Mouse (Mus musculus) forebrain, embryonic 16.5 days (tissue): ENCODE results near the gene Guca2b. TPM values are rescaled to one million over a fixed set of nuclear protein-coding genes. Genes with fewer than 3 reads are reported as not detected.
A peak's percentile ranks its signal among the peaks of the same experiment; 100 is the strongest.

Source experiments
- ATAC-seq: fragments of 200-750 bp; cut with Nextera tagmentation; 2 replicates; pipeline ENCODE4 v1.8.0; 2017; ENCODE audit warnings: mild to moderate bottlenecking, moderate library complexity
- H3K27ac ChIP-seq: fragments of 300-500 bp; sonication (generic); 2 replicates; pipeline ENCODE4 v1.5.1; 2014; ENCODE audit warnings: low read length, control low read depth
- H3K27me3 ChIP-seq: fragments of 300-500 bp; sonication (generic); replicated peaks from 2 replicates; pipeline ENCODE4 v1.6.1; 2014; ENCODE audit warnings: low read length; ENCODE audit not compliant: control insufficient read depth, insufficient read depth
- H3K36me3 ChIP-seq: fragments of 300-500 bp; sonication (generic); 2 replicates; pipeline ENCODE4 v1.6.1; 2014; ENCODE audit not compliant: control insufficient read depth, insufficient read depth
- H3K4me1 ChIP-seq: fragments of 300-500 bp; sonication (generic); replicated peaks from 2 replicates; pipeline ENCODE4 v1.6.1; 2014; ENCODE audit warnings: low read length; ENCODE audit not compliant: control insufficient read depth, insufficient read depth
- H3K4me2 ChIP-seq: fragments of 300-500 bp; sonication (generic); 2 replicates; pipeline ENCODE4 v1.6.1; 2014; ENCODE audit warnings: mild to moderate bottlenecking, low read length, control low read depth
- H3K4me3 ChIP-seq: fragments of 300-500 bp; sonication (generic); replicated peaks from 2 replicates; pipeline ENCODE4 v1.5.1; 2014; ENCODE audit warnings: mild to moderate bottlenecking, low read length, control low read depth
- H3K9ac ChIP-seq: fragments of 300-500 bp; sonication (generic); replicated peaks from 2 replicates; pipeline ENCODE4 v1.6.1; 2014; ENCODE audit warnings: low read depth, low read length, control low read depth
- H3K9me3 ChIP-seq: fragments of 300-500 bp; sonication (generic); 2 replicates; pipeline ENCODE4 v1.6.1; 2016; ENCODE audit warnings: low read length; ENCODE audit not compliant: control insufficient read depth
- WGBS: fragments of 180-500 bp; shearing (Covaris S2); extraction: QIAGEN DNeasy Blood & Tissue Kit; methylation state at CpG from one replicate; pipeline ENCODE4 v1.1.7; 2014; 5-methylcytosine and 5-hydroxymethylcytosine counted together
- polyA plus RNA-seq: library from polyadenylated mRNA; unstranded; fragments of >200 nt; fragmentation: Nextera tagmentation; extraction: Ambion mirVana; gene quantifications from 2 replicates; pipeline ENCODE4 v1.2.1, GENCODE M21; 2015

The Guca2b gene
- polyA plus RNA-seq, 1 experiment from 2014 or later = not detected

- H3K4me2 ChIP-seq = no peak overlapping the region
- no peaks in the 10 kb centered on the region for H3K27me3 ChIP-seq
- 0 out of 2 replicates have a peak, but pooled peaks have one; percentile 3 for ATAC-seq
- WGBS = 79% methylated on average over 6 of the region's 6 CpGs
- H3K4me1 ChIP-seq = peaks cover 21% of the 10 kb centered on the region
- H3K9ac ChIP-seq = peak overlapping the region; percentile 19; the same call in 1 of the 2 replicates
- peak overlapping the region; percentile 85 for H3K27ac ChIP-seq
- no peaks in the 10 kb centered on the region for H3K36me3 ChIP-seq
- no peak overlapping the region for H3K4me3 ChIP-seq
- no peaks in the 10 kb centered on the region for H3K9me3 ChIP-seq
Observed at GRCm38 (mm10) chr4:119670736-119671135, 12.0 kb upstream of the Guca2b start.

GRCm38 (mm10) chr4:119670210-119670555, 11.4 kb upstream of the Guca2b start:
- WGBS = 12% methylated on average over 7 of the region's 7 CpGs
- H3K4me2 ChIP-seq = peak overlapping the region; percentile 9; the same call in 1 of the 2 replicates
- peak; percentile 85 for ATAC-seq

GRCm38 (mm10) chr4:119669356-119670209, 10.8 kb upstream of the Guca2b start:
- Histone ChIP-seq H3K9ac (no peak overlapping the region), H3K4me3 (no peak overlapping the region), H3K27ac (peak overlapping the region; percentile 85), H3K27me3 (no peaks in the 10 kb centered on the region), H3K36me3 (no peaks in the 10 kb centered on the region), H3K4me1 (peaks cover 21% of the 10 kb centered on the region), H3K9me3 (no peaks in the 10 kb centered on the region), H3K4me2 (no peak overlapping the region)
- peak; percentile 79 for ATAC-seq
- 49% methylated on average over 10 of the region's 10 CpGs for WGBS

More at GRCm38 (mm10) chr4:119670210-119670555, 11.4 kb upstream of the Guca2b start:
- Histone ChIP-seq H3K9me3 (no peaks in the 10 kb centered on the region), H3K4me1 (peaks cover 21% of the 10 kb centered on the region), H3K27me3 (no peaks in the 10 kb centered on the region), H3K36me3 (no peaks in the 10 kb centered on the region), H3K9ac (no peak overlapping the region; the same call in 1 of the 2 replicates), H3K27ac (peak overlapping the region; percentile 85), H3K4me3 (no peak overlapping the region)

- Histone ChIP-seq H3K36me3 (no peaks in the 10 kb centered on the region), H3K4me1 (peaks cover 21% of the 10 kb centered on the region), H3K27me3 (no peaks in the 10 kb centered on the region), H3K9ac (no peak overlapping the region), H3K9me3 (no peaks in the 10 kb centered on the region), H3K27ac (no peak overlapping the region; the same call in 1 of the 2 replicates), H3K4me2 (no peak overlapping the region), H3K4me3 (no peak overlapping the region)
- WGBS = 80% methylated on average over 4 of the region's 4 CpGs
- ATAC-seq = no peak
Observed at GRCm38 (mm10) chr4:119668596-119668995, 9.8 kb upstream of the Guca2b start.

GRCm38 (mm10) chr4:119668185-119668584, 9.4 kb upstream of the Guca2b start:
- no peak for ATAC-seq

GRCm38 (mm10) chr4:119667454-119667853, 8.7 kb upstream of the Guca2b start:
- WGBS = 17% methylated on average over 5 of the region's 5 CpGs
- H3K9me3 ChIP-seq = no peaks in the 10 kb centered on the region

More at GRCm38 (mm10) chr4:119668185-119668584, 9.4 kb upstream of the Guca2b start:
- Histone ChIP-seq H3K27me3 (no peaks in the 10 kb centered on the region), H3K4me3 (no peak overlapping the region), H3K4me2 (no peak overlapping the region), H3K4me1 (peaks cover 21% of the 10 kb centered on the region), H3K9ac (no peak overlapping the region), H3K36me3 (no peaks in the 10 kb centered on the region), H3K27ac (no peak overlapping the region), H3K9me3 (no peaks in the 10 kb centered on the region)
- WGBS = 91% methylated on average over 3 of the region's 3 CpGs

GRCm38 (mm10) chr4:119666116-119666515, 7.4 kb upstream of the Guca2b start:
- Histone ChIP-seq H3K36me3 (no peaks in the 10 kb centered on the region), H3K4me3 (no peak overlapping the region), H3K9me3 (no peaks in the 10 kb centered on the region), H3K9ac (no peak overlapping the region), H3K27me3 (no peaks in the 10 kb centered on the region), H3K27ac (no peak overlapping the region), H3K4me2 (no peak overlapping the region), H3K4me1 (peaks cover 21% of the 10 kb centered on the region)
- 31% methylated on average over 8 of the region's 8 CpGs for WGBS
- no peak for ATAC-seq

More at GRCm38 (mm10) chr4:119667454-119667853, 8.7 kb upstream of the Guca2b start:
- Histone ChIP-seq H3K36me3 (no peaks in the 10 kb centered on the region), H3K9ac (no peak overlapping the region), H3K27ac (no peak overlapping the region), H3K4me3 (no peak overlapping the region), H3K4me2 (no peak overlapping the region), H3K27me3 (no peaks in the 10 kb centered on the region), H3K4me1 (peaks cover 21% of the 10 kb centered on the region)
- no peak for ATAC-seq

GRCm38 (mm10) chr4:119665166-119665565, 6.4 kb upstream of the Guca2b start:
- no peak for ATAC-seq
- Histone ChIP-seq H3K4me1 (peaks cover 13% of the 10 kb centered on the region), H3K27ac (no peak overlapping the region), H3K27me3 (no peaks in the 10 kb centered on the region), H3K9ac (no peak overlapping the region), H3K4me2 (no peak overlapping the region), H3K4me3 (no peak overlapping the region), H3K36me3 (no peaks in the 10 kb centered on the region), H3K9me3 (no peaks in the 10 kb centered on the region)
- 89% methylated on average over 2 of the region's 2 CpGs for WGBS

- Histone ChIP-seq H3K4me3 (no peak overlapping the region), H3K9me3 (no peaks in the 10 kb centered on the region), H3K27ac (no peak overlapping the region), H3K4me1 (peaks cover 3% of the 10 kb centered on the region; the same call in 1 of the 2 replicates), H3K4me2 (no peak overlapping the region), H3K9ac (no peak overlapping the region), H3K27me3 (no peaks in the 10 kb centered on the region), H3K36me3 (no peaks in the 10 kb centered on the region)
- 94% methylated on average over 14 of the region's 14 CpGs for WGBS
- no peak for ATAC-seq
Observed at GRCm38 (mm10) chr4:119663409-119664095, 4.8 kb upstream of the Guca2b start.
